Mouse (Mus musculus) megakaryocyte progenitor cell, adult 5-6 weeks (primary cell): ENCODE measurements at regions not wholly inside any gene's neighbourhood (a gene's known extent, or its start where the extent isn't known, plus 50 kb on each side); places are given as distances from the start of the nearest gene placed in this dataset.
"Not testable (repeated sequence)": the region's sequence is repeated elsewhere in the genome, so short reads cannot be mapped to it uniquely, and the experiment has no call there.

Experiments used
- ATAC-seq: replicated peaks from 2 replicates; pipeline ENCODE4 v1.8.0; 2016; ENCODE audit warnings: mild to moderate bottlenecking, moderate TSS enrichment, inconsistent platforms; ENCODE audit not compliant: poor library complexity

GRCm38 (mm10) chr2:168424277-168425099, 143.0 kb upstream of the Kcng1 start:
- ATAC-seq, result no peak

- 0 out of 2 replicates have a peak, but pooled peaks have one; percentile 39 for ATAC-seq
These were observed 142.0 kb upstream of the Kcng1 start for GRCm38 (mm10) chr2:168423551-168423950.

GRCm38 (mm10) chr2:168415140-168415539, 133.6 kb upstream of the Kcng1 start:
- ATAC-seq, result peak; percentile 76

- ATAC-seq, result no peak
These were observed 132.8 kb upstream of the Kcng1 start for GRCm38 (mm10) chr2:168414110-168414872.

GRCm38 (mm10) chr2:168412853-168413252, 131.3 kb upstream of the Kcng1 start:
- ATAC-seq, result 0 out of 2 replicates have a peak, but pooled peaks have one; percentile 44

DNA sequence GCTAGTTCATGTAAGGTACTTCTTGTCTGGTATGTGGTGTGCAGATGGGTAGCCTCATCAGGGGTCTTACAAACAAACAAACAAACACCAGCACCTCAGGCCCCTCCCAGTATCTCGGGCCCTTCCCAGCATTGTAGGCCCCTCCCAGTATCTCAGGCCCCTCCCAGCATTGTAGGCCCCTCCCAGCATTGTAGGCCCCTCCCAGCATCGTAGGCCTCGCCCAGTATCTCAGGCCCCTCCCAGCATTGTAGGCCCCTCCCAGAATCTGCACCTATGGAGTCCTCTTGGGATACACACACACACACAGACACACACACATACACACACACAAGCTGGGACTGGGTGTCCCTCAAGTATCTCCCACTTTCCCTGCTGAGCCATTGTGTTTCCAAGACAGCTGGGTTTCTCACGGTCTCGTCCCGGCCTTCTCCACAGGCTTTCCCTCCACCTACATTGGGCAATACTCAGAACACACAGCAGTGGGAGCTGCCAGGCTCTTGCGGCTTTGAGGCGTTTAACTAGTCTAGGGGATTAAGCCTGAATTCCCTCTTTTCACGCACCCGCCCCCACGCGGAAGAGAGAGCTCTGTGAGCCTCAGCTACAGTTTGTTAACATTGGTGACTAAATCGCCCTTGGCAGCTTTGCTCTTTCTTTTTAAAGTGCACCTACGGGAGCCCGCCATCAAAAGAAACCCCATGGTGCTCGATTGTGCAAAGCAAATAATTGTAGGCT, 121.4 kb upstream of the Kcng1 start:
- ATAC-seq, result no peak

- ATAC-seq, result no peak
These were observed 117.7 kb upstream of the Kcng1 start for GRCm38 (mm10) chr2:168399088-168399709.

- ATAC-seq, result peak; percentile 69
These were observed 114.8 kb upstream of the Kcng1 start for GRCm38 (mm10) chr2:168396316-168396715.

GRCm38 (mm10) chr2:168393341-168393740, 111.8 kb upstream of the Kcng1 start:
- ATAC-seq, result no peak

DNA sequence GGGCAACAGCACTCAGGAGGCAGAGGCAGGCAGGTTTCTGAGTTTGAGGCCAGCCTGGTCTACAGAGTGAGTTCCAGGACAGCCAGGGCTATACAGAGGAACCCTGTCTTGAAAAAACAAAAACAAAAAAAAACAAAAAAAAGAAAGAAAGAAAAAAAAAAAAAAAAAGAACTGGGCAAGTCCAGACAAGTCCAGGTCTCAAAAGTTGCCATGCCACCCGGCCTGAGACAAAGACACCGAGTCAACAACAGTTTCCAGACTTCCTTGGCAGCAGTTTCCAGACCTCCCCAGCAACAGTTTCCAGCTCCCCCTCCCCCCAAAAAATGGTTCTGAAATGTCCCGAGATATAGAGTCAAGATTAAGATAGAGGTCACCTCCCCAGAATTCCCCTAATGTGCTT, 110.6 kb upstream of the Kcng1 start:
- not testable (repeated sequence) for ATAC-seq

GRCm38 (mm10) chr2:168380606-168381005, 99.1 kb upstream of the Kcng1 start:
- no peak for ATAC-seq

DNA sequence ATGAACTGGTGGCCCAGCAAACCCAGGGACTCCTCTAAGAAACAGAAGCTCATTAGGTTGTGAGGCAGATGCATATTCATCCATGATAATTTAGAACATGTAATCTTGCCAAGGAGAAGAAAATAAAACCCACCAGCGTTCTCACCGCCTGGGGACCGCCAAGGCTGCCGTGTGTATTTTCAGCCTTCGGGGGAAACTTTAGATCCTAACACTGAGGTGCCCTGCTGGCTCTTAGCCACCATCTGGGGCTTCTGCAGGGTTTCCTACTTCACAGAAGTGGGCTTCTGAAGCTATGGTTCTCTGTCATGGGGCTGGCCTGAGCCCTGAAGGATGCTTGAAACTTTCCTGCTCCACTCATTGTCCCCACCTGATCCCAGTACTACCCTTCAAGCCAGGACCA, 90.8 kb upstream of the Kcng1 start:
- ATAC-seq, result no peak

- no peak for ATAC-seq
These were observed 89.7 kb upstream of the Kcng1 start for GRCm38 (mm10) chr2:168371245-168371644.

- ATAC-seq, result peak; percentile 41; the same call in 1 of the 2 replicates
These were observed 77.7 kb upstream of the Kcng1 start for GRCm38 (mm10) chr2:168359200-168359599.

DNA sequence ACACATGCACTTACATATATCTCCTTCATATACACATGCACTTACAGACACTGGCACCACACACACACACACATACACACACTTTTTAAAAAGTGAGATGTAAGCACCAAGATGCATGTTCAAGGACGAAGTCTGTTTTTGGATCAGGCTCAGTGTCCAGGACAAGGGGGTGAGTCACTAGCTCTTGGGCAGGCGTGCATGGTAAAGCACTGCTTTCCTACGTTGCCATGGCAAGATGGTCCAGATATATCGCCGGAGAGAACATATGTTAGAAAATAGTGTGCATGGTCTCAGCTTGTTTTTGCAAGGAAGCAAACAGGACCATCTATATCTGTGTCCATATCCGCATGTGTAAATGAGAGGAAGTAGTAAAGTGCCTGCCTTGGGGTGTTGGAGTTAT, 77.0 kb upstream of the Kcng1 start:
- ATAC-seq, result no peak

GRCm38 (mm10) chr2:168357815-168358214, 76.3 kb upstream of the Kcng1 start:
- no peak for ATAC-seq

DNA sequence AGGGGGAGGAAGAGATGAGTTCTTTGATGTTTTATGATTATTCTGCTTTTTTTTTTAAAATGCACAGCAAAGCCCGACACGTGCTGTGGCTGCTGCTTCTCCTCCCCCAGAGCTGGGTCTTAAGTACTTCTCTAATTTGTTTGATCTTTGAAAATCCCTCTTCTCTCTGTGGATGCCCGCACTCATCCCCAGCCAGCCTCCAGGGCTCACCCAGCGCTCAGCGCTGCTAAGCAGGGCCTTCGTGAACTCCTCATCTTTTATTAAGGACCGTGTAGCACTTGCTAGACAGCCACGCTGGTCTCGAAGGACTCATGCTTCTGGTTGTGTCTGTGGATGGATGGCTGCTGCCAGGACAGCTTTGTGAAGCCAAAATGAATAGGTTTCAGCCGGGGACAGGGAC, 72.9 kb upstream of the Kcng1 start:
- no peak for ATAC-seq

DNA sequence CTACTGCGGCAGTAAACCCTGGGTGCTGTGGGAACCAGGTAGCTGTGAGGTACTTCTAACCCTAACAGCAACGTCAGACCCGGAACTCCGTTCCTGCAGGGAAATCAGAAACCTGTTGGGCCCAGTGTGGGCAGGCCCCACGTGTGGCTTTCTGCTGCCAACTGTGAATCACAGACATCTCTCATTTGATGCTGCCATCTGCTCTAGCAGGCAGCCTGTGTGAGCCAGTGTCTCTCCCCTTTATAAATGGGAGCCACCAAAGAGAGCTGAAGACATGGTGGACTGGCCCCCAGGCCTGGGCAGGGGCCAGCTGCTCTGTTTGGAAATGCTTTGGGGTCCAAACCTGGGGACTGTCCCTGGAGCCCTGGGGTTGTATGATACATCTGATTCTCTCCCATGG, 71.1 kb upstream of the Kcng1 start:
- peak; percentile 30 for ATAC-seq

- peak; percentile 71 for ATAC-seq
These were observed 70.7 kb upstream of the Kcng1 start for GRCm38 (mm10) chr2:168352194-168352593.

GRCm38 (mm10) chr2:168345384-168345783, 63.8 kb upstream of the Kcng1 start:
- peak; percentile 52; the same call in 1 of the 2 replicates for ATAC-seq

DNA sequence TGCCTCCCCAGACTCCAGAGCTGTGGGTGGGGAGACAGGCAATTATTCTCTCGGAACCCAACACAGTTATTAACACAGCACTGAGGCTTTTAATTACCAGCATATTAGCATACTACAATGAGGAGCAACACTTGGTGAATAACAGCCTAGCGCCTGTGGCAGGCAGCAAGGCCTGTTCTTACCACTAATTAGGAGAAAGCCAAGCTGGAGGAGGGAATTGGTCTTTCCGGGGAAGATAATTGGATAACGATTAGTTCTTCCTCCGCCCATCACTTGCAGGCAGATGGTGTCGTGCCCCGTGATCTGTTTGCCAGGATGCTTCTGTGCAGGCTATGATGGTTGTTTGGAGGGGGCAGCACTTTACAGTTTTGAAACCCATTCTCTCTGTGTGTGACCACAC, 62.2 kb upstream of the Kcng1 start:
- ATAC-seq, result no peak
